25 mouse cellular contexts compared by ENCODE assay signal in the genomic region with DNA sequence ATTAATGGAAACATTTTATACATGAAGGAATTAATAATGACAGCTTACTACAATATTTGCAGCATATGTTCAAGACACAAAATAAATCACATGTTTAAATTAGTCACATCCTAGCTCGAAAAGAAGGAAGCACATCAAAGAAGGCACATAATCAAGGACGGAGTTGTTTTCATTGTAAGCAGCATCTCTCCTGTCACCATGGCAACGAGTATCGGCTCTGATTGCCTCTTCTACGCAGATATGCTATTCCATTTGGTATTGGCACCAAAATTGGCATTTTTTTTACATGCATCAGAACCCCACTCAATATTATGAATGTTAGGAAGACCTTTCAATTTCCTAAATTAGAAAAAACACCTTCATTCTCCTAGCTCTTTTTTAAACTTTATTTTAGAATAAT. TPM values are rescaled to one million over a fixed set of nuclear protein-coding genes. Genes with fewer than 3 reads are reported as not detected.
A peak's percentile ranks its signal among the peaks of the same experiment; 100 is the strongest.
DNase-seq lines count a peak whose midpoint lies in the region; ATAC-seq lines count a peak whose summit lies in the region.
"Had no signal": no experiment of that assay in that cellular context is flagged by ENCODE, and none has a peak within 500 bp of the region (broad histone marks: within the 10 kb centered on the region; RNA-seq: fewer than 3 reads in every experiment).

No protein-coding gene starts in this region.

- H3K27ac ChIP-seq in forebrain, embryonic 15.5 days (replicated peaks): no peak overlapping the region
- H3K27ac ChIP-seq in forebrain, embryonic 10.5 days: no peak overlapping the region
- no peak overlapping the region for H3K27ac ChIP-seq in midbrain, embryonic 14.5 days (replicated peaks; ENCODE audit: low read depth, low read length)
- no peak overlapping the region for H3K27ac ChIP-seq in midbrain, embryonic 11.5 days (ENCODE audit: low read depth, low read length)
- H3K27ac ChIP-seq in intestine, embryonic 15.5 days: no peak overlapping the region
- H3K27ac ChIP-seq: neural tube, embryonic 13.5 days had no signal

- no peak for DNase-seq in forebrain, embryonic 10.5 days (ENCODE audit: extremely low spot score, low spot score)
- DNase-seq in midbrain, embryonic 14.5 days: peak; percentile 70
- no peak for DNase-seq in midbrain, embryonic 11.5 days (ENCODE audit: low spot score, missing footprints)
- DNase-seq in embryo, embryonic 10.5 days (ENCODE audit: low spot score): peak; percentile 10
- DNase-seq in layer of hippocampus, adult 9-10 months (ENCODE audit: low spot score): peak; percentile 30
- DNase-seq: adrenal gland, postnatal 36 days; B cell, adult 2 months; cerebellum, adult 8-10 months; gastrocnemius, postnatal 14 days; heart, adult 18-20 months; heart, postnatal 36 days; kidney, adult 8-10 months; kidney, postnatal 14 days; left cerebral cortex, postnatal 4 days; liver; lung, postnatal 10 days; right cerebral cortex, postnatal 14 days; spleen, adult 18-20 months; thymus, postnatal 36 days had no signal

- no peak overlapping the region for H3K4me3 ChIP-seq in forebrain, embryonic 15.5 days
- no peak overlapping the region for H3K4me3 ChIP-seq in forebrain, embryonic 10.5 days
- no peak overlapping the region for H3K4me3 ChIP-seq in midbrain, embryonic 14.5 days (replicated peaks; ENCODE audit: low read depth, low read length)
- H3K4me3 ChIP-seq in midbrain, embryonic 11.5 days (ENCODE audit: low read depth, low read length): no peak overlapping the region
- H3K4me3 ChIP-seq in intestine, embryonic 15.5 days (replicated peaks): no peak overlapping the region
- H3K4me3 ChIP-seq: megakaryocyte, embryonic 14.5 days; neural tube, embryonic 13.5 days had no signal

- no peaks in the 10 kb centered on the region for H3K36me3 ChIP-seq in forebrain, embryonic 15.5 days
- H3K36me3 ChIP-seq in forebrain, embryonic 10.5 days (replicated peaks): no peaks in the 10 kb centered on the region
- H3K36me3 ChIP-seq in midbrain, embryonic 14.5 days (ENCODE audit: control insufficient read depth, insufficient read depth, low read length): no peaks in the 10 kb centered on the region
- H3K36me3 ChIP-seq in midbrain, embryonic 11.5 days (ENCODE audit: control insufficient read depth, insufficient read depth, low read length): no peaks in the 10 kb centered on the region
- no peaks in the 10 kb centered on the region for H3K36me3 ChIP-seq in intestine, embryonic 15.5 days
- H3K36me3 ChIP-seq: neural tube, embryonic 13.5 days had no signal

- WGBS in forebrain, embryonic 15.5 days: 35% methylated on average over 5 of the region's 5 CpGs
- WGBS in forebrain, embryonic 10.5 days: 81% methylated on average over 5 of the region's 5 CpGs
- WGBS in midbrain, embryonic 14.5 days: 24% methylated on average over 5 of the region's 5 CpGs
- WGBS in midbrain, embryonic 11.5 days: 48% methylated on average over 5 of the region's 5 CpGs
- 71% methylated on average over 5 of the region's 5 CpGs for WGBS in intestine, embryonic 15.5 days

- H3K9ac ChIP-seq in forebrain, embryonic 15.5 days (replicated peaks): no peak overlapping the region
- no peak overlapping the region for H3K9ac ChIP-seq in midbrain, embryonic 14.5 days (replicated peaks; ENCODE audit: low read length)
- H3K9ac ChIP-seq in midbrain, embryonic 11.5 days (ENCODE audit: low read length): no peak overlapping the region
- no peak overlapping the region for H3K9ac ChIP-seq in intestine, embryonic 15.5 days
- H3K9ac ChIP-seq: neural tube, embryonic 13.5 days had no signal

- no peaks in the 10 kb centered on the region for H3K9me3 ChIP-seq in forebrain, embryonic 15.5 days
- H3K9me3 ChIP-seq in forebrain, embryonic 10.5 days: no peaks in the 10 kb centered on the region
- H3K9me3 ChIP-seq in midbrain, embryonic 14.5 days (ENCODE audit: control insufficient read depth, low read length): no peaks in the 10 kb centered on the region
- H3K9me3 ChIP-seq in midbrain, embryonic 11.5 days (ENCODE audit: control insufficient read depth, low read length): no peaks in the 10 kb centered on the region
- H3K9me3 ChIP-seq in intestine, embryonic 15.5 days: no peaks in the 10 kb centered on the region
- H3K9me3 ChIP-seq: megakaryocyte, embryonic 14.5 days; neural tube, embryonic 13.5 days had no signal

- H3K4me2 ChIP-seq in forebrain, embryonic 15.5 days (replicated peaks): no peak overlapping the region
- H3K4me2 ChIP-seq in midbrain, embryonic 14.5 days (ENCODE audit: low read length): no peak overlapping the region
- H3K4me2 ChIP-seq in midbrain, embryonic 11.5 days: no peak overlapping the region
- no peak overlapping the region for H3K4me2 ChIP-seq in intestine, embryonic 15.5 days (replicated peaks)
- H3K4me2 ChIP-seq: neural tube, embryonic 13.5 days had no signal

- H3K4me1 ChIP-seq in forebrain, embryonic 15.5 days: no peaks in the 10 kb centered on the region
- no peaks in the 10 kb centered on the region for H3K4me1 ChIP-seq in forebrain, embryonic 10.5 days
- no peaks in the 10 kb centered on the region for H3K4me1 ChIP-seq in midbrain, embryonic 14.5 days (ENCODE audit: control insufficient read depth, insufficient read depth, low read length)
- no peaks in the 10 kb centered on the region for H3K4me1 ChIP-seq in midbrain, embryonic 11.5 days (ENCODE audit: control insufficient read depth, insufficient read depth, low read length)
- no peaks in the 10 kb centered on the region for H3K4me1 ChIP-seq in intestine, embryonic 15.5 days (replicated peaks)
- H3K4me1 ChIP-seq: megakaryocyte, embryonic 14.5 days; neural tube, embryonic 13.5 days had no signal

- ATAC-seq in forebrain, embryonic 15.5 days (replicated peaks): peak; percentile 58; the same call in 1 of the 2 replicates
- ATAC-seq in midbrain, embryonic 14.5 days (ENCODE audit: low FRiP score, low TSS enrichment): no peak
- no peak for ATAC-seq in midbrain, embryonic 11.5 days (ENCODE audit: low FRiP score)
- no peak for ATAC-seq in megakaryocyte progenitor cell, adult 5-6 weeks (replicated peaks; ENCODE audit: poor library complexity)
- no peak for ATAC-seq in intestine, embryonic 15.5 days
- ATAC-seq: inflammation-experienced regulatory T-cells, adult 6 months had no signal

- H3K27me3 ChIP-seq in forebrain, embryonic 15.5 days: no peaks in the 10 kb centered on the region
- no peaks in the 10 kb centered on the region for H3K27me3 ChIP-seq in forebrain, embryonic 10.5 days (ENCODE audit: poor library complexity, severe bottlenecking)
- H3K27me3 ChIP-seq in midbrain, embryonic 14.5 days (ENCODE audit: control insufficient read depth, insufficient read depth, low read length): no peaks in the 10 kb centered on the region
- H3K27me3 ChIP-seq in midbrain, embryonic 11.5 days (ENCODE audit: control insufficient read depth, insufficient read depth, low read length): no peaks in the 10 kb centered on the region
- no peaks in the 10 kb centered on the region for H3K27me3 ChIP-seq in intestine, embryonic 15.5 days (replicated peaks)
- H3K27me3 ChIP-seq: megakaryocyte, embryonic 14.5 days; neural tube, embryonic 13.5 days had no signal

RNA-seq across cellular contexts. Expression of a gene that starts 59.5 kb away (rescaled TPM):
- polyA plus RNA-seq in forebrain, embryonic 15.5 days (2015; fragmentation: Nextera tagmentation; extraction: Ambion mirVana): 9.3 and 9.7 TPM in 2 replicates
- 8.9 and 9.7 TPM in 2 replicates for polyA plus RNA-seq in forebrain, embryonic 10.5 days (2016; fragmentation: Nextera tagmentation; extraction: Ambion mirVana)
- 8.1 and 11.3 TPM in 2 replicates for polyA plus RNA-seq in midbrain, embryonic 14.5 days (2014; fragmentation: Nextera tagmentation; extraction: Ambion mirVana)
- 8.1 and 9.0 TPM in 2 replicates for polyA plus RNA-seq in midbrain, embryonic 11.5 days (2014; fragmentation: Nextera tagmentation; extraction: Ambion mirVana)
- total RNA-seq in megakaryocyte progenitor cell, adult 5-6 weeks (2015): 14.9 and 16.0 TPM in 2 replicates
- total RNA-seq in megakaryocyte progenitor cell, adult 5-6 weeks (2017): 27.5 and 28.3 TPM in 2 replicates
- polyA plus RNA-seq in intestine, embryonic 15.5 days (2015; fragmentation: Nextera tagmentation; extraction: Ambion mirVana): 13.2 and 14.3 TPM in 2 replicates

Comparison
In these comparisons a context has a peak if more than half of its experiments do, and no peak if none do; other contexts are left out.
1. DNase-seq: peak in midbrain, embryonic 14.5 days (single experiment), embryo, embryonic 10.5 days (single experiment) and layer of hippocampus, adult 9-10 months (single experiment); none in forebrain, embryonic 10.5 days (single experiment) and midbrain, embryonic 11.5 days (single experiment).